Mouse (Mus musculus) small intestine, adult 2 months (tissue): ENCODE measurements around the gene Itm2b.

Source experiments
- CTCF ChIP-seq: fragments of 200-500 bp; IDR thresholded peaks from 2 replicates; pipeline ENCODE4 v1.5.1; 2012; ENCODE audit warnings: low read depth, mild to moderate bottlenecking, control low read depth, inconsistent platforms, low read length, moderate library complexity, mixed read lengths; ENCODE audit not compliant: insufficient replicate concordance, insufficient read length; ENCODE audit errors: extremely low read depth
- POLR2A ChIP-seq: fragments of 200-500 bp; IDR thresholded peaks from 2 replicates; pipeline ENCODE4 v1.6.1; 2012; ENCODE audit warnings: low read depth, mild to moderate bottlenecking, control low read depth, inconsistent platforms, low read length, moderate library complexity

GRCm38 (mm10) chr14:73381559-73381958, 3.5 kb downstream of the Itm2b start:
- TF ChIP-seq CTCF (no peak), POLR2A (no peak)
